ENCODE assay signal across 8 mouse cellular contexts in the genomic region with DNA sequence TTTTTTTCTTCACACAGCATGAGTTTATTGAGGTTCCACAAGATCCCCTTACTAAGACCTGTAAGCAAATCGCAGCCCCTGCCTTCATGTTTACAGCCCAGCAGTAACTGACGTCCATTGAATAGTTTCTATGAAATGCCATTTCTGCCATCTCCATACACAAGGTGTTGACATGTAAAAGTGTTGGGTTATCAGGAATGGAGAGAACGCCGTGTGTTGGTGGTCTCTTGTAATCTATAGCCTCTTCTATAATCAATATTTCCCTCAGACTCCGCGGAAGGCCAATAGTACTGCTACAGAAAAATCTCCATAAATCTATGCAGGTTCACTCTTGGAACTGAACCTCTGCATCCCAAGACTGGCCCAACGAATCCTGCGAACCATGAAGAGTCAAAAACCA. TPM values are rescaled to one million over a fixed set of nuclear protein-coding genes. Genes with fewer than 3 reads are reported as not detected.
DNase-seq lines count a peak whose midpoint lies in the region; ATAC-seq and TF ChIP-seq lines count a peak whose summit lies in the region.

No protein-coding gene starts in this region.

- H3K4me3 ChIP-seq in heart, adult 2 months: peak overlapping the region; percentile 44
- peak overlapping the region; percentile 43; the same call in 1 of the 2 replicates for H3K4me3 ChIP-seq in thymus, adult 2 months (ENCODE audit: control insufficient read depth, insufficient read depth, low read length)
- H3K4me3 ChIP-seq in liver, embryonic 13.5 days (replicated peaks): peak overlapping the region; percentile 47

- H3K9me3 ChIP-seq in liver, embryonic 13.5 days (replicated peaks): no peaks in the 10 kb centered on the region

- DNase-seq in heart, adult 2 months: no peak
- no peak for DNase-seq in heart, adult 8-10 months (ENCODE audit: low spot score)
- no peak for DNase-seq in thymus, adult 2 months
- DNase-seq in thymus, postnatal 14 days: no peak
- no peak for DNase-seq in liver, embryonic 13.5 days
- no peak for DNase-seq in urinary bladder, adult 2 months (ENCODE audit: low spot score)
- no peak for DNase-seq in urinary bladder, postnatal 10 days (ENCODE audit: low spot score)
- no peak for DNase-seq in thymus, postnatal 25 days

- peaks cover 2% of the 10 kb centered on the region for H3K79me2 ChIP-seq in heart, adult 2 months (replicated peaks; ENCODE audit: control insufficient read depth, insufficient read depth, low read length)

- H3K27ac ChIP-seq in heart, adult 2 months: peak overlapping the region; percentile 75
- no peak overlapping the region for H3K27ac ChIP-seq in thymus, adult 2 months (ENCODE audit: control insufficient read depth, insufficient read depth, low read length)
- peak overlapping the region; percentile 9; the same call in 1 of the 2 replicates for H3K27ac ChIP-seq in liver, embryonic 13.5 days

- H3K9ac ChIP-seq in heart, adult 2 months (ENCODE audit: low read depth, low read length): peak overlapping the region; percentile 42
- H3K9ac ChIP-seq in liver, embryonic 13.5 days: no peak overlapping the region

- TF ChIP-seq CTCF in heart, adult 2 months (IDR thresholded peaks at IDR 0.05): no peak
- no peak for TF ChIP-seq CTCF in thymus, adult 2 months (IDR thresholded peaks at IDR 0.05; ENCODE audit: borderline replicate concordance, control insufficient read depth, extremely low read depth, insufficient read depth, low read length, poor library complexity)

- 46% methylated on average over 8 of the region's 8 CpGs for WGBS in heart, adult 2 months
- WGBS in thymus, adult 2 months: 51% methylated on average over 8 of the region's 8 CpGs
- 31% methylated on average over 8 of the region's 8 CpGs for WGBS in liver, embryonic 13.5 days (ENCODE audit: insufficient replicate concordance)

- TF ChIP-seq EP300 in heart, adult 2 months (IDR thresholded peaks at IDR 0.05; ENCODE audit: insufficient read depth, low read depth, low read length): no peak

- H3K27me3 ChIP-seq in heart, adult 2 months (ENCODE audit: control insufficient read depth, insufficient read depth, low read length): no peaks in the 10 kb centered on the region
- no peaks in the 10 kb centered on the region; the same call in 1 of the 2 replicates for H3K27me3 ChIP-seq in thymus, adult 2 months (ENCODE audit: control insufficient read depth, insufficient read depth, low read length)
- peaks cover 64% of the 10 kb centered on the region for H3K27me3 ChIP-seq in liver, embryonic 13.5 days

- no peak for TF ChIP-seq POLR2A in heart, adult 2 months (IDR thresholded peaks at IDR 0.05; ENCODE audit: insufficient read depth, low read depth, low read length)
- TF ChIP-seq POLR2A in thymus, adult 2 months (IDR thresholded peaks at IDR 0.05; ENCODE audit: control insufficient read depth, extremely low read depth, insufficient read depth, low read length, poor library complexity): no peak

- H3K4me1 ChIP-seq in heart, adult 2 months (ENCODE audit: control insufficient read depth, insufficient read depth, low read length): peaks cover 11% of the 10 kb centered on the region
- peaks cover 12% of the 10 kb centered on the region for H3K4me1 ChIP-seq in thymus, adult 2 months (replicated peaks; ENCODE audit: control insufficient read depth, insufficient read depth, low read length)
- H3K4me1 ChIP-seq in liver, embryonic 13.5 days (replicated peaks): peaks cover 8% of the 10 kb centered on the region

- ATAC-seq in liver, embryonic 13.5 days (ENCODE audit: low read depth): no peak

- H3K36me3 ChIP-seq in heart, adult 2 months (ENCODE audit: control insufficient read depth, insufficient read depth, low read length): no peaks in the 10 kb centered on the region; the same call in none of the 2 replicates
- no peaks in the 10 kb centered on the region for H3K36me3 ChIP-seq in thymus, adult 2 months (ENCODE audit: control insufficient read depth, insufficient read depth, low read length)
- no peaks in the 10 kb centered on the region for H3K36me3 ChIP-seq in liver, embryonic 13.5 days

- peak overlapping the region; percentile 53 for H3K4me2 ChIP-seq in liver, embryonic 13.5 days

- intact Hi-C loops in heart, adult 2 months (cut with DNase I): loop anchor here (1.0 to 10.0 kb wide), 5 partner anchors 17 to 235 kb away; no protein-coding TSS in a partner anchor

RNA-seq across cellular contexts. Expression of a gene that starts 1.1 kb away (rescaled TPM):
- 10 to 100 TPM; 39.9 to 40.0 TPM for total RNA-seq in heart, adult 2 months (2021)
- 26.7 and 32.4 TPM in 2 replicates for polyA plus RNA-seq in heart, adult 2 months (2012; rRNA removed)
- 10 to 100 TPM; 36.6 to 56.3 (median 46.4) TPM for total RNA-seq in heart, adult 8-10 months (2022)
- polyA plus RNA-seq in thymus, adult 2 months (2012; rRNA removed): 2.6 and 3.6 TPM in 2 replicates
- polyA plus RNA-seq in liver, embryonic 13.5 days (2015; fragmentation: Nextera tagmentation; extraction: Ambion mirVana): 4.1 and 4.3 TPM in 2 replicates
- polyA plus RNA-seq in urinary bladder, adult 2 months (2012; rRNA removed): 12.3 and 21.0 TPM in 2 replicates

RNA-seq across cellular contexts. Expression of a gene that starts 56.2 kb away (rescaled TPM):
- total RNA-seq in heart, adult 2 months (2021): 10 to 100 TPM in 1 of 2 experiments, 1 to 10 TPM in 1; 7.2 to 10.3 TPM
- polyA plus RNA-seq in heart, adult 2 months (2012; rRNA removed): 13.4 and 20.8 TPM in 2 replicates
- 1 to 10 TPM; 5.5 to 9.9 (median 8.5) TPM for total RNA-seq in heart, adult 8-10 months (2022)
- polyA plus RNA-seq in thymus, adult 2 months (2012; rRNA removed): 4.8 and 5.1 TPM in 2 replicates
- 1.7 and 2.5 TPM in 2 replicates for polyA plus RNA-seq in liver, embryonic 13.5 days (2015; fragmentation: Nextera tagmentation; extraction: Ambion mirVana)
- 466 and 720 TPM in 2 replicates for polyA plus RNA-seq in urinary bladder, adult 2 months (2012; rRNA removed)

Comparison
In these comparisons a context has a peak if more than half of its experiments do, and no peak if none do; other contexts are left out.
1. RNA of a gene that starts 56.2 kb away (polyA plus RNA-seq): 466 to 720 TPM in urinary bladder, adult 2 months; 13.4 to 20.8 TPM in heart, adult 2 months, 4.8 to 5.1 TPM in thymus, adult 2 months and 1.7 to 2.5 TPM in liver, embryonic 13.5 days; every median in the first group is over 10 times any median in the second.
2. Peak in every context shown above with its lines, with median percentiles within 50 percentile points of each other: H3K4me3 ChIP-seq.